Mouse (Mus musculus) heart, embryonic 12.5 days (tissue): ENCODE data around the gene Coro1a. TPM values are rescaled to one million over a fixed set of nuclear protein-coding genes. Genes with fewer than 3 reads are reported as not detected.
"Not testable (repeated sequence)": the region's sequence is repeated elsewhere in the genome, so short reads cannot be mapped to it uniquely, and the experiment has no call there.

ENCODE experiments used
- ATAC-seq: fragments of 200-750 bp; cut with Nextera tagmentation; 2 replicates; pipeline ENCODE4 v1.8.0; 2017; ENCODE audit warnings: moderate TSS enrichment, moderate library complexity; ENCODE audit not compliant: insufficient number of reproducible peaks, low FRiP score
- H3K27ac ChIP-seq: fragments of 300-500 bp; sonication (generic); 2 replicates; pipeline ENCODE4 v1.5.1; 2016; ENCODE audit warnings: mild to moderate bottlenecking, moderate library complexity; ENCODE audit not compliant: poor library complexity, severe bottlenecking
- H3K27me3 ChIP-seq: fragments of 300-500 bp; sonication (generic); replicated peaks from 2 replicates; pipeline ENCODE4 v1.6.1; 2016; ENCODE audit warnings: mild to moderate bottlenecking, moderate library complexity
- H3K36me3 ChIP-seq: fragments of 300-500 bp; sonication (generic); 2 replicates; pipeline ENCODE4 v1.6.1; 2016; ENCODE audit warnings: mild to moderate bottlenecking, moderate library complexity
- H3K4me1 ChIP-seq: fragments of 300-500 bp; sonication (generic); replicated peaks from 2 replicates; pipeline ENCODE4 v1.6.1; 2016; ENCODE audit warnings: mild to moderate bottlenecking
- H3K4me2 ChIP-seq: fragments of 300-500 bp; sonication (generic); 2 replicates; pipeline ENCODE4 v1.6.1; 2016; ENCODE audit warnings: mild to moderate bottlenecking, moderate library complexity
- H3K4me3 ChIP-seq: fragments of 300-500 bp; sonication (generic); 2 replicates; pipeline ENCODE4 v1.5.1; 2016; ENCODE audit warnings: mild to moderate bottlenecking
- H3K9ac ChIP-seq: fragments of 300-500 bp; sonication (generic); 2 replicates; pipeline ENCODE4 v1.6.1; 2016; ENCODE audit warnings: mild to moderate bottlenecking, moderate library complexity
- H3K9me3 ChIP-seq: fragments of 300-500 bp; sonication (generic); replicated peaks from 2 replicates; pipeline ENCODE4 v1.6.1; 2016; ENCODE audit warnings: mild to moderate bottlenecking, moderate library complexity
- WGBS: fragments of 180-500 bp; shearing (Covaris S2); methylation state at CpG from one replicate; pipeline ENCODE4 v1.1.7; 2016; 5-methylcytosine and 5-hydroxymethylcytosine counted together
- polyA plus RNA-seq: library from polyadenylated mRNA; unstranded; fragments of >200 nt; fragmentation: Nextera tagmentation; extraction: Ambion mirVana; gene quantifications from 2 replicates; pipeline ENCODE4 v1.2.1, GENCODE M21; 2016

Gene Coro1a
- polyA plus RNA-seq, 1 experiment from 2014 or later = 9.8 TPM

GRCm38 (mm10) chr7:126736122-126736521 lies 28.5 kb upstream of the Coro1a start:
- Histone ChIP-seq H3K27me3 (no peaks in the 10 kb centered on the region), H3K9ac (no peak overlapping the region), H3K27ac (no peak overlapping the region), H3K4me2 (no peak overlapping the region), H3K4me3 (no peak overlapping the region), H3K36me3 (no peaks in the 10 kb centered on the region), H3K9me3 (no peaks in the 10 kb centered on the region), H3K4me1 (no peaks in the 10 kb centered on the region)
- 77% methylated on average over 8 of the region's 8 CpGs for WGBS
- ATAC-seq = no peak

DNA sequence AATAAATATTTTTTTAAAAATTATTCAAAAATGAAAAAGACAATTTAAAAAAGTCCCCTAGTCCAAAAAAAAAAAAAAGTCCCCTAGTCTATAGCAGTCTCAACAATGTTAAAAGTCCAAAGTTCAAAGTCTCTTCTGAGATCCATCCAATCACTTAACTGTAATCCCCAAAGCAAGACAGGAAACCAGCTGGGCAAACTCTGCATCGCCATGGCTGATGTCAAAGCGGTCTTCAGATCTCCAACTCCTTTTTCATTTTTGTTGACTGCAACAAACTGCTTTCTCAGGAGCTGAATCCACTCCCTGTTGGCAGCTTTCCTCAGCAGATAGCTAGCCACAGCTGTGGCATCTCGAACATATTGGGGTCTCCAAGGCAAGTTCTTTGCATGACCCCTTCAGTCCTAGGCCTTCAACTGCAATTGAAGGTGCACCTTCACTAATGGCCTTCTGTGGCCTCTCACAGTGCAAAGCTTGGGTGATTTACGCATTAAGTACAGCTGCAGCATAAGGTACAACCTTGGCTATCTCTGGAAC lies 22.7 kb upstream of the Coro1a start:
- not testable (repeated sequence) for H3K4me2 ChIP-seq, H3K9ac ChIP-seq, H3K27ac ChIP-seq, H3K4me3 ChIP-seq, H3K9me3 ChIP-seq, ATAC-seq, H3K27me3 ChIP-seq, H3K36me3 ChIP-seq, H3K4me1 ChIP-seq
- 71% methylated on average over 4 of the region's 4 CpGs for WGBS

GRCm38 (mm10) chr7:126725667-126726066 lies 18.1 kb upstream of the Coro1a start:
- ATAC-seq = no peak
- no peaks in the 10 kb centered on the region for H3K36me3 ChIP-seq
- no peak overlapping the region for H3K4me2 ChIP-seq

DNA sequence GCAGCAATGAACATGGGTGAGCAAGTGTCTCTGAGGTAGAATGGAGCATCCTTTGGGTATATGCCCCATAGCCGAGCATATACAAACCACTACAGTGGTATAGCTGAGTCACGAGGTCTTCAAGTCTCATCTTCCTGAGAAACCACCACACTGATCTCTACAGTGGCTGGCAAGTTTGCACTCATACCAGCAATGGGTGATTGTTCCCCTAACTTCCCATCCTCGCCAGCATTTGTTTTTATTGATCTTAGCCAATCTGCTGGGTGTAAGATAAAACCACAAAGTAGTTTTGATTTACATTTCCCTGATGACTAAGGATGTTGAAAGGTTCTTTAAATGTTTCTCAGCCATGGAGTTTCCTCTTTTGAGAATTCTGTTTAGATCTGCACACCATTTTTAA lies 17.5 kb upstream of the Coro1a start:
- Histone ChIP-seq H3K4me3 (no peak overlapping the region), H3K27ac (no peak overlapping the region), H3K9me3 (0 out of 2 replicates have a peak, but pooled peaks cover 6% of the 10 kb centered on the region), H3K9ac (no peak overlapping the region), H3K36me3 (no peaks in the 10 kb centered on the region), H3K4me1 (no peaks in the 10 kb centered on the region), H3K4me2 (no peak overlapping the region), H3K27me3 (no peaks in the 10 kb centered on the region)
- ATAC-seq = no peak
- WGBS = 57% methylated on average over 3 of the region's 3 CpGs

More at GRCm38 (mm10) chr7:126725667-126726066, 18.1 kb upstream of the Coro1a start:
- no peak overlapping the region for H3K4me3 ChIP-seq
- 74% methylated on average over 5 of the region's 5 CpGs for WGBS
- H3K27me3 ChIP-seq = no peaks in the 10 kb centered on the region
- 0 out of 2 replicates have a peak, but pooled peaks cover 6% of the 10 kb centered on the region for H3K9me3 ChIP-seq
- no peak overlapping the region for H3K27ac ChIP-seq
- no peaks in the 10 kb centered on the region for H3K4me1 ChIP-seq
- no peak overlapping the region for H3K9ac ChIP-seq

- Histone ChIP-seq H3K4me1 (no peaks in the 10 kb centered on the region), H3K9ac (no peak overlapping the region), H3K27me3 (no peaks in the 10 kb centered on the region), H3K36me3 (no peaks in the 10 kb centered on the region), H3K4me3 (no peak overlapping the region), H3K4me2 (no peak overlapping the region), H3K9me3 (0 out of 2 replicates have a peak, but pooled peaks cover 6% of the 10 kb centered on the region), H3K27ac (no peak overlapping the region)
- ATAC-seq = no peak
- WGBS = 88% methylated on average over 13 of the region's 13 CpGs
Measured at GRCm38 (mm10) chr7:126721635-126722034, 14.0 kb upstream of the Coro1a start.

DNA sequence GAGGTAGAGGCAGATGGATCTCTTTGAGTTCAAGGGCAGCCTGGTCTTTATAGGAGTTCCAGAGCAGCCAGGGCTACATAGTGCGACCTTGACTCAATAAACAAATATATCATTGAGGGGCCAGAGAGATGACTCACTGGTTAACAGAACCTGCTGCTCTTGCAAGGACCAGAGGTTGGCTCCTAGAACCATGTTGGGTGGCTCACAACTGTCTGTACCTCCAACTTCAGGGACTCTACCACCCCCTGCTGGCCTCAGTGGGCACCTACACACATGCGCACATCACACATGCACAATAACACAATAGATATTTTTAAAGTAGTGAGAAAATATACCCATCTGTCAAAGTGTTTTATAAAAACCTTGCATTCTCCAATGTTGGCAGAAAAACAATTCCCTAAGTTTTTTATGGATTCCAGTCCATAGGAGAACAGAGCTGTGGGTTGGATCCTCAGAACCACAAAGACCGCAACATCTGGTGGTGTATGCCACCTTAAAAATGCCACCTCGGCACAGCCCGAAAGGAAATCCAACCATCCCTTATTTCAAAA lies 11.3 kb upstream of the Coro1a start:
- 90% methylated on average over 5 of the region's 5 CpGs for WGBS
- H3K4me3 ChIP-seq = no peak overlapping the region
- H3K27me3 ChIP-seq = no peaks in the 10 kb centered on the region
- H3K9ac ChIP-seq = no peak overlapping the region
- H3K9me3 ChIP-seq = 0 out of 2 replicates have a peak, but pooled peaks cover 6% of the 10 kb centered on the region
- no peak overlapping the region for H3K4me2 ChIP-seq
- no peaks in the 10 kb centered on the region for H3K36me3 ChIP-seq
- no peaks in the 10 kb centered on the region for H3K4me1 ChIP-seq
- no peak overlapping the region for H3K27ac ChIP-seq
- ATAC-seq = no peak

DNA sequence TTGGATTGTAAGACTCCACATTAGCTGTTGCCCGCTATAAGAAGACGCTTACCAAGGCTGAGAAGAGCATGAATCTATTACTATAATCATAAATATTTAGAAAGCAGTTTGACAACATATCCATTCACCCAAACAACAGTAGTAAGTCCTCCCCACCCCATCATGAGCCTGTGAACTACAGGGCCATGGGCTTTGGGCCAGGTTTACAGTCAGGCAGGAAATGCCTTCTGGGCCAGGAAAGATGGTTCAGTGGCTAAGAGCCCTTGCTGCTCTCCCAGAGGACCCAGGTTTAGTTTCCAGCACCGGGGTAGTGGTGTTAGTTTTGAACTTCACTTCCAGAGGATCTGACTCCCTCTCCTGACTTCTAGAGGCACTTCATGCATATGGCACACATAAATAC lies 10.0 kb upstream of the Coro1a start:
- Histone ChIP-seq H3K9ac (no peak overlapping the region), H3K4me2 (no peak overlapping the region), H3K9me3 (no peaks in the 10 kb centered on the region), H3K4me3 (no peak overlapping the region), H3K27me3 (no peaks in the 10 kb centered on the region), H3K27ac (no peak overlapping the region), H3K36me3 (no peaks in the 10 kb centered on the region), H3K4me1 (no peaks in the 10 kb centered on the region)
- no peak for ATAC-seq
- 87% methylated on average over 3 of the region's 3 CpGs for WGBS

DNA sequence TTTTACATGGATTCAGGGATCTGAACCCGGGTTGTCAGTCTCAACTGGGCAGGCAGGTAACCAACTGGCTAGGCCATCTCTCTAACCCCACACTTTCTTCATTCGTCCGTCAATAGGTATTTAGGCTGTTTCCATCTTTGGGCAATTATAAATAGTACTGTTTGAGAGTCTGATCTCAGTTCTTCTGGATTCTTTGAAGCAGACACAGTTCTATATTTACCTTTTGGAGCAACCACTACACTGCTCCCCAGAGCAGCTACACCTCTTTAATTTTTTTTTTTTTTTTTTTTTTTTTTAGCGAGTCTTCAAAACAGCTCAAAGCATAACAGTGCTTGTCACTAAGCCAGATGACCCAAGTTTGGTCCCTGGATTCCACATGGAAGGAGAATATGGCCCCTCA lies 8.1 kb upstream of the Coro1a start:
- H3K27ac ChIP-seq = no peak overlapping the region
- no peaks in the 10 kb centered on the region for H3K36me3 ChIP-seq
- no peaks in the 10 kb centered on the region for H3K4me1 ChIP-seq
- 66% methylated on average over 4 of the region's 4 CpGs for WGBS
- H3K9ac ChIP-seq = no peak overlapping the region
- no peak overlapping the region for H3K4me2 ChIP-seq
- ATAC-seq = no peak
- H3K9me3 ChIP-seq = no peaks in the 10 kb centered on the region
- H3K27me3 ChIP-seq = no peaks in the 10 kb centered on the region
- no peak overlapping the region for H3K4me3 ChIP-seq

DNA sequence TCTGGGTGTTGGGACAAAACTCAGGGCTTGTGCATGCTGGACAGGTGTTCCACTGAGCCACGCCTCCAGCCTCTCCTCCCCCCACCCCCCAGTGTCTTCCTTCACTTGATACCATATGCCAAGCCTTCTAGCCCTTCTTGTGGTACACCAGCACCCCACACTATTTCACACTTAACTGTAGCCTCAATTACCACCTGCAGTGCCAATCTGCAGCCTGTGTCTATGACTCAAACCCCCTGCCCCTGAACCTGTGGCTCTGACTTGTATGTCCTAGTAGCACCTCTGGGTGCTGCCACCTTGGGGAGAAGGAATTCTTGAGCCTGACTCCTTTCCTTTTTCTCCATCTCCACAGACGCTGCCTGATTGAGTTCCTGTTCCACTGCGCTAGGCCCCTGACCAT lies 4.3 kb upstream of the Coro1a start:
- Histone ChIP-seq H3K4me2 (no peak overlapping the region), H3K9ac (no peak overlapping the region), H3K36me3 (no peaks in the 10 kb centered on the region), H3K9me3 (peaks cover 4% of the 10 kb centered on the region; the same call in 1 of the 2 replicates), H3K27me3 (peaks cover 7% of the 10 kb centered on the region; the same call in 1 of the 2 replicates), H3K27ac (no peak overlapping the region), H3K4me3 (no peak overlapping the region), H3K4me1 (no peaks in the 10 kb centered on the region)
- 73% methylated on average over 3 of the region's 3 CpGs for WGBS
- no peak for ATAC-seq

DNA sequence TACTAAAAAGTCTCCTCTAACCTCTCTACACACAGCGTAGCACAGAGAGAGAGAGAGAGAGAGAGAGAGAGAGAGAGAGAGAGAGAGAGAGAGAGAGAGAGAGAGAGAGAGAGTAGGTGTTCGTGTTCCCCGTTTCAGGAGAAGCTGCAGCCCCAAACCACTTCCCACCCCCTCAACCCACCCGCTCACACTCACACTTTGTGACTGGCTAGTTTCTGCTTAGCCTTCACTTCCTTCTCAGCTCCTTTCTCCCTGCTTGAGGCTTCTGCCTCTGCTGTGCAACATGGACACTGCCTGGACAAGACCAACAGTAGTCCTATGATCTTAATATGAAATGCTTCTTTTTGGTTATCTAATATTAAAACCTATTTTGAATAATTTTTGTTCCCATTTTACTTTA lies 2.7 kb upstream of the Coro1a start:
- no peak overlapping the region for H3K4me2 ChIP-seq
- H3K27ac ChIP-seq = no peak overlapping the region
- no peak for ATAC-seq
- H3K36me3 ChIP-seq = no peaks in the 10 kb centered on the region
- no peak overlapping the region for H3K4me3 ChIP-seq
- peaks cover 18% of the 10 kb centered on the region for H3K27me3 ChIP-seq
- no peaks in the 10 kb centered on the region for H3K4me1 ChIP-seq
- no peak overlapping the region for H3K9ac ChIP-seq
- peaks cover 4% of the 10 kb centered on the region; the same call in 1 of the 2 replicates for H3K9me3 ChIP-seq
- WGBS = 69% methylated on average over 4 of the region's 4 CpGs

DNA sequence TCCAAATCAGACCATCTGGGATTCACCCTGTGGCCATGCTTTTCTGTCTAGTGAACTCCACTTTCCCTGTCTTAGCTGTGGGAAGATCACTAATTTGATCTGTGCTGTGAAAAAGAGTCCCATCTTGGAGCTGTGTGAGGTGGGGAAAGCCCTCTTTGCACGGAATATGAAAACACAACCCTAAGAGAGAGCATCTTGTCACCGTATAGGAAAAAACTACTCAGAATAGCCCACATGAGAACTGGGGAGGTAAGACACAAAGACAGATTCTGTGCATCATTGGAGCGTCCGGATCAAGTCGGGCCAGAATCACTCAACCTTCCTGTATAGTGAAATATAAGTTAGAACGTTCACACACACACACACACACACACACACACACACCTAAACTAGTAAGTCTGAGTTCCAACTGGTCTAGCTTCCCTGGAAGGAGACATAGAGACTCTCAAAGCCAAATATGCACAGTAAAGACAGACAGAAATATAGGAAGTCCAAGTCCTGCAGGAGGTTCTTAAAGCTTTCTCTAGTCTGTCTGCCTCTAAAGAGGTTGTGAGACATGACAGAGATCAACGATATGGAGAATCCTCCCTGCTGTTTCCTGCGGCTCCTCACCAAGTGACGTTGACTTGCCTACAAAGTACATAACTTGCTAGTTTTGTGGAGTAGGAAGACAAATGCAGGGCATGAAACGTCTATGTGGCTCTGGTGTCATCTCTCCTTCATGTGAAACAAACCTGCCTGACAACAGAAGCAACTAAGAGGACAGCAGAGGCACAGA lies 777 bp upstream of the Coro1a start:
- H3K4me1 ChIP-seq = peaks cover 15% of the 10 kb centered on the region
- H3K9me3 ChIP-seq = peaks cover 4% of the 10 kb centered on the region; the same call in 1 of the 2 replicates
- no peak overlapping the region for H3K4me2 ChIP-seq
- ATAC-seq = no peak
- H3K4me3 ChIP-seq = no peak overlapping the region
- no peaks in the 10 kb centered on the region for H3K36me3 ChIP-seq
- 82% methylated on average over 10 of the region's 10 CpGs for WGBS
- peaks cover 34% of the 10 kb centered on the region for H3K27me3 ChIP-seq
- H3K27ac ChIP-seq = no peak overlapping the region
- no peak overlapping the region for H3K9ac ChIP-seq
